Mouse (Mus musculus) intestine, embryonic 15.5 days (tissue): ENCODE measurements around the gene Acad10. TPM values are rescaled to one million over a fixed set of nuclear protein-coding genes. Genes with fewer than 3 reads are reported as not detected.
"Not testable (repeated sequence)": the region's sequence is repeated elsewhere in the genome, so short reads cannot be mapped to it uniquely, and the experiment has no call there.

Source experiments
- ATAC-seq: fragments of 200-750 bp; cut with Nextera tagmentation; 2 replicates; pipeline ENCODE4 v1.8.0; 2017; ENCODE audit warnings: moderate TSS enrichment, moderate library complexity
- H3K27ac ChIP-seq: fragments of 300-500 bp; sonication (generic); 2 replicates; pipeline ENCODE4 v1.5.1; 2015; ENCODE audit warnings: mild to moderate bottlenecking, inconsistent platforms
- H3K27me3 ChIP-seq: fragments of 300-500 bp; sonication (generic); replicated peaks from 2 replicates; pipeline ENCODE4 v1.6.1; 2015; ENCODE audit warnings: inconsistent platforms
- H3K36me3 ChIP-seq: fragments of 300-500 bp; sonication (generic); 2 replicates; pipeline ENCODE4 v1.6.1; 2015; ENCODE audit warnings: inconsistent platforms
- H3K4me1 ChIP-seq: fragments of 300-500 bp; sonication (generic); replicated peaks from 2 replicates; pipeline ENCODE4 v1.6.1; 2015; ENCODE audit warnings: inconsistent platforms
- H3K4me2 ChIP-seq: fragments of 300-500 bp; sonication (generic); replicated peaks from 2 replicates; pipeline ENCODE4 v1.6.1; 2015; ENCODE audit warnings: mild to moderate bottlenecking, inconsistent platforms
- H3K4me3 ChIP-seq: fragments of 300-500 bp; sonication (generic); replicated peaks from 2 replicates; pipeline ENCODE4 v1.5.1; 2015; ENCODE audit warnings: inconsistent platforms
- H3K9ac ChIP-seq: fragments of 300-500 bp; sonication (generic); 2 replicates; pipeline ENCODE4 v1.6.1; 2015; ENCODE audit warnings: inconsistent platforms
- H3K9me3 ChIP-seq: fragments of 300-500 bp; sonication (generic); 2 replicates; pipeline ENCODE4 v1.6.1; 2016; ENCODE audit warnings: inconsistent platforms
- WGBS: fragments of 180-500 bp; shearing (Covaris S2); methylation state at CpG from one replicate; pipeline ENCODE4 v1.1.7; 2015; 5-methylcytosine and 5-hydroxymethylcytosine counted together
- polyA plus RNA-seq: library from polyadenylated mRNA; unstranded; fragments of >200 nt; fragmentation: Nextera tagmentation; extraction: Ambion mirVana; gene quantifications from 2 replicates; pipeline ENCODE4 v1.2.1, GENCODE M21; 2015

Gene Acad10
- polyA plus RNA-seq, 1 experiment from 2014 or later, result 4.6 TPM

DNA sequence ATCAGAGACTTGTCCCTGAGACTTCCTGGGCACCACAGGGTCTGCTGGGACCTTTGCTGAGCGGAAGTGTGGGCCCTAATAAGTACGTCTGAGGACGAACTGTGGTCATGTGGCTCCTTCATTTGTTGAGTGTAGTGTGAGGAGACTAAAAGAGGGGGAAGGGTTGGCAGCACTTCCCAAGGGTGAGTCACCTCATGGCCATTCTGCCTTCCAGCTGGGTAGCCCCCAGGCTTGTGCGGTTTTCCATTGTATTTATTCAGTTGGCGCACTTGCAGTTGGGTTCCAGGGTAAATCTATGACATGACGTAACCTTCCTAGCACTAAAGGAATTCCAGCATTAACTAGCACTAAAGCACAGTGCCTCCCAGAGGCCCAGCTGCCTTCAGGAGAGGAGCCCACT is 25.2 kb upstream of the Acad10 start:
- H3K9me3 ChIP-seq, result no peaks in the 10 kb centered on the region
- H3K27me3 ChIP-seq, result no peaks in the 10 kb centered on the region
- ATAC-seq, result no peak
- H3K4me1 ChIP-seq, result 0 out of 2 replicates have a peak, but pooled peaks cover 2% of the 10 kb centered on the region
- H3K9ac ChIP-seq, result no peak overlapping the region
- WGBS, result 98% methylated on average over 6 of the region's 6 CpGs
- H3K4me2 ChIP-seq, result no peak overlapping the region
- peaks cover 29% of the 10 kb centered on the region for H3K36me3 ChIP-seq
- H3K27ac ChIP-seq, result no peak overlapping the region
- no peak overlapping the region for H3K4me3 ChIP-seq

DNA sequence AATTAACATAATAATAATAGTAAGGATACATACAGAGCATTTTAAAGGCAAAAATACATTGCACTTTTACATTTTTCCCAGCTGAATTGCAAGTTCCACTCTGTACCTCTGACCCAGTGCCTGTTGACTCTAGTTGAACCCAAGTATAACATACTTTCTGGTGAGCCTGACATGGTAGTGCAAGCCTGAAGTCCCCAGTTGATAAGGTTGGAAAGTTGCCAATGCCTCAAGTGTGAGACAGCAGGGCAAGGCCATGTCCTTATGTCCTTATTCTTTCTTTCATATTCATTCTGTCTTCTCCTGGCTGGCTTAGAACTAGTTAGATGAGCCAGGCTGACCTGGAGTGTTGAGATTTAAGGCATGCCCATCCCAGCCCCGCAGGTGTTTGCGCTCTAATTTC is 21.9 kb upstream of the Acad10 start:
- Histone ChIP-seq H3K27ac (no peak overlapping the region), H3K4me2 (no peak overlapping the region), H3K27me3 (no peaks in the 10 kb centered on the region), H3K9ac (no peak overlapping the region), H3K9me3 (no peaks in the 10 kb centered on the region), H3K4me3 (no peak overlapping the region), H3K36me3 (peaks cover 41% of the 10 kb centered on the region), H3K4me1 (no peaks in the 10 kb centered on the region)
- ATAC-seq, result no peak
- WGBS, result 91% methylated on average over 2 of the region's 2 CpGs

DNA sequence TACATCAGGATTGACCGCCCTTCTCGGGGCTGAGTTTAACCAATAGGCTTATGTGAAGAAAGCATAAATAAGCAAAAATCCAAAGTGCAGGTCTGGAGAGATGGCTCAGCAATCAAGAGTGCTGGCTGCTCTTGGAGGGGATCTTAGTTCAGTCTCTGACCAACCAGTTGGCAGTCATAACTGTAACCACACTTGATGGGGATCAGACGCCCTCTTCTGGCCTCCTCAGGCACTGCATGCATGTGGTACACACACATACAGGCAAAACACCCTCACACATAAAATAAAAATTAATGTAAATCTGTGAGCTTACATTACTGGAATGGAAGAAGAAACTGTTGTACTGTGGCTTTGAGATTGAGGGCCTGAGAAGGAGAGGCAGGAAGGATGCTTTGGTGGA is 10.1 kb upstream of the Acad10 start:
- Histone ChIP-seq H3K4me1 (no peaks in the 10 kb centered on the region), H3K4me3 (no peak overlapping the region), H3K36me3 (0 out of 2 replicates have a peak, but pooled peaks cover 18% of the 10 kb centered on the region), H3K27me3 (no peaks in the 10 kb centered on the region), H3K4me2 (no peak overlapping the region), H3K9ac (no peak overlapping the region), H3K9me3 (no peaks in the 10 kb centered on the region), H3K27ac (no peak overlapping the region)
- no peak for ATAC-seq
- WGBS, result 81% methylated on average over 3 of the region's 3 CpGs

DNA sequence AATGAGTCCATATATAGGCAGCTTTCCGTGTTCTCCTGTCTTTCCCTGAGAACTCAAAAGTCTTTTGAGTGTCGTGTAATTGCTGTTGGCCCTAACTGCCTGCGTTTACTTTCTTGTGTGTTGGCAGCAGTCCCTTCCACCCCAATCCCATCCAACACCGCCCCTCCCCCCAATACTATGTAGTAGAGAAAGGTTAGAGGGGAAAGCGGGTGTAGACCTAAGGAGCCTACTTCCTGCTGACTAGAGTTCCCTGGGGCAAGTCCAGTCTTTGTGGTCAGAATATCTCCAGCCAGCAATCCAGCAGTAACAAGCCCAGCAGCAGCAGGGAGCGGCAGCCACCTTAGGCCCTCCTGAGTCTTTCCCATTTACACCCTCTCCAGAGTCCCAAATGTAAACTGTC is 8.1 kb upstream of the Acad10 start:
- Histone ChIP-seq H3K36me3 (peaks cover 16% of the 10 kb centered on the region), H3K27ac (no peak overlapping the region), H3K4me3 (no peak overlapping the region), H3K27me3 (no peaks in the 10 kb centered on the region), H3K9me3 (no peaks in the 10 kb centered on the region), H3K4me1 (no peaks in the 10 kb centered on the region), H3K4me2 (no peak overlapping the region), H3K9ac (no peak overlapping the region)
- ATAC-seq, result no peak
- WGBS, result 69% methylated on average over 6 of the region's 6 CpGs

DNA sequence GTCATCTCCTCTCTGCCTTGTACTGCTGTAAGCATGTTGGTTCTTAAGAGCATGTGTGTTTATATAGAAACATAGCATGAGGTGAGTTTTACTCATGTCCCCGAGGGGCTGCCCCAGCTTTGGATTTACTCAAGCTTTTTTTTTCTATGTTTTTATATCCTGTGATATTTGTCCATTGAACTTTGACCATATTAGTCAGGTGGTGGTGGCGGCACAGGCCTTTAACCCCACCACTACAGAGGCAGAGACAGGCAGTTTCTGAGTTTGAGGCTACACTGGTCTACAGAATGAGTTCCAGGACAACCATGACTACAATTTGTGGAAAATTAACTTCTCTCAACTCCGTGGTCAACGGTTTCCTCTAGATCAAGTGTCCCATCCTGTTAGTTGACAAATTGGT is 6.8 kb upstream of the Acad10 start:
- no peak for ATAC-seq

DNA sequence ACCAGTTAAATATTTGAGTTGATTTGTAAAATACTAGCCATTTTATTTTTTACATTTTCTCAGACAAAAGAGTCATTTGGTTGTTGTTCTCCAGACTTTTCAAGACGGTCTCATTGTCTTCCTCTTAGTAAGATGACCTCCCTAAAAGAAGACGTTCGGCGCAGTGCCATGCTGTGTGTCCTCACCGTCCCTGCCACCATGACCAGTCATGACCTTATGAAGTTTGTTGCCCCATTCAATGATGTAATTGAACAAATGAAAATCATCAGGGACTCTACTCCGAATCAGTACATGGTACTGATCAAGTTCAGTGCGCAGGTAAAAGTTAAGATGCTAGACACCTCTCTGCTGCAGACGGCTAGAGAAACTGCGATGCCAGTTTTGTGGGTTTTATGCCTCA is 4.7 kb upstream of the Acad10 start:
- 95% methylated on average over 9 of the region's 9 CpGs for WGBS
- H3K4me1 ChIP-seq, result peaks cover 9% of the 10 kb centered on the region
- H3K4me3 ChIP-seq, result no peak overlapping the region
- no peaks in the 10 kb centered on the region for H3K9me3 ChIP-seq
- no peak overlapping the region for H3K9ac ChIP-seq
- no peak overlapping the region for H3K4me2 ChIP-seq
- peaks cover 6% of the 10 kb centered on the region for H3K36me3 ChIP-seq
- H3K27ac ChIP-seq, result no peak overlapping the region
- no peaks in the 10 kb centered on the region for H3K27me3 ChIP-seq
- no peak for ATAC-seq

More for the DNA sequence above, 6.8 kb upstream of the Acad10 start:
- Histone ChIP-seq H3K27me3 (no peaks in the 10 kb centered on the region), H3K36me3 (peaks cover 10% of the 10 kb centered on the region), H3K9me3 (no peaks in the 10 kb centered on the region), H3K4me2 (no peak overlapping the region), H3K9ac (no peak overlapping the region), H3K27ac (no peak overlapping the region), H3K4me1 (no peaks in the 10 kb centered on the region), H3K4me3 (no peak overlapping the region)
- WGBS, result 83% methylated on average over 4 of the region's 4 CpGs

DNA sequence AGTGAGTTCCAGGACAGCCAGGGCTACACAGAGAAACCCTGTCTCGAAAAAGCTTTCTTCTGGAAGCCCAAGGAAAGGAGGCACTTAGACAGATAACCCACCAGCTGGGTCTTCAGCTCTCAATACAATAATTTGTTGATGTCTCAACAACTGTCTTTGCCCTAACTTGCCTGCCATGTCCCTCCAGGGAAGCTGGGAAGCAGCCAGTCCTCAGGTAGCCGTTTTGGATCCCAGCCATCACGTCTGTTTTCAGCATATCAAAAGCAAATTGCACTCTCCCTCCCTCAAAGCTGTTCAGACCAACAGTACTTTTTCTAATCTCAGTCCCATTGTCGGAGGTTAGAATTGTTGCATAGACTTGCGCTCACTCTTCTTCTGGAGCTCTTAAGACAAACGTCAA is 3.8 kb upstream of the Acad10 start:
- no peak overlapping the region for H3K27ac ChIP-seq
- H3K4me1 ChIP-seq, result peaks cover 9% of the 10 kb centered on the region
- H3K9ac ChIP-seq, result no peak overlapping the region
- no peak overlapping the region for H3K4me3 ChIP-seq
- H3K4me2 ChIP-seq, result no peak overlapping the region
- no peaks in the 10 kb centered on the region for H3K9me3 ChIP-seq
- 91% methylated on average over 6 of the region's 6 CpGs for WGBS
- H3K27me3 ChIP-seq, result no peaks in the 10 kb centered on the region
- H3K36me3 ChIP-seq, result peaks cover 5% of the 10 kb centered on the region
- ATAC-seq, result no peak

DNA sequence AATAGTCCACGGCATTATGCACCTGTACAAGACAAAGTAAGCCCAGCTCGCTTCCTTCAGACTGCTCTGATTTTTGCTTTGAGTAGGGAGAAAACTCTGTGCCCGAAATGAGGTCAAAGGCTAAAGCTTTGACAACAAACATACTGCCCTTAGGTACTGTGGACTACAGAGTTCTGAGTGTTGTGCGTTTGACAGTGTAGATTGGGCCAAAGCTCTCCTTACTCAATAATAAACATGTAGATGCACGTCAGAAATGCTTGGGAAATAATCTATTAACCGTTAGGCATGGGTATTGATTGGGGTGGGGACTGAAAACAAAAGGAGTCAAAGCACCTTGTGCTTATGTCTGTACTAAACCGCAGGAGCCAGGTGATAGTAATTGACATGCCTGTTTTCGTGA is 3.1 kb upstream of the Acad10 start:
- H3K9me3 ChIP-seq, result no peaks in the 10 kb centered on the region
- H3K9ac ChIP-seq, result no peak overlapping the region
- H3K4me2 ChIP-seq, result no peak overlapping the region
- no peaks in the 10 kb centered on the region for H3K27me3 ChIP-seq
- no peak overlapping the region for H3K27ac ChIP-seq
- H3K4me3 ChIP-seq, result no peak overlapping the region
- ATAC-seq, result no peak
- WGBS, result 88% methylated on average over 8 of the region's 8 CpGs
- peaks cover 9% of the 10 kb centered on the region for H3K4me1 ChIP-seq
- peaks cover 3% of the 10 kb centered on the region for H3K36me3 ChIP-seq

DNA sequence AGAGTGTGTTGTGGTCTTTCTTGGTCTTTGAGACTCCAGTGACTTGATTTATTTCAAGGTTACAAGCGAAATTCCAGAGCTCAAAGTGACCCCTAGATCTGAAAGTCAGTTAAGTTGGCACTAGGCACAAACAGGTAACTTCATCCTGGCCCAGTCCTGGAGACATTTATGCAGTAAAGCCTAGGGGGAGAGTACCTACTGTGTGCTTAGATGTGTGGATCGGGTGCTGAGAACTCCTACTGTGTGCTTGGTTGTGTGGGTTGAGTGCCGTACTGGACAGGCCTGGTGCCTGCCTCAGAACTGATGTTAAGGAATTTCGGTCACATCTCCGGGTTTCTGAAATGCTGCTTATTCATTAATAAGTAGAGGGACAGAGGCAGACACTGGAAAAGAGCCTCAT is 1.2 kb upstream of the Acad10 start:
- peaks cover 9% of the 10 kb centered on the region for H3K4me1 ChIP-seq
- no peaks in the 10 kb centered on the region for H3K27me3 ChIP-seq
- H3K27ac ChIP-seq, result no peak overlapping the region
- H3K4me2 ChIP-seq, result peak overlapping the region; percentile 83
- H3K36me3 ChIP-seq, result peaks cover 3% of the 10 kb centered on the region
- WGBS, result 84% methylated on average over 5 of the region's 5 CpGs
- H3K9ac ChIP-seq, result peak overlapping the region; percentile 89
- H3K9me3 ChIP-seq, result no peaks in the 10 kb centered on the region
- no peak for ATAC-seq
- H3K4me3 ChIP-seq, result peak overlapping the region; percentile 98

DNA sequence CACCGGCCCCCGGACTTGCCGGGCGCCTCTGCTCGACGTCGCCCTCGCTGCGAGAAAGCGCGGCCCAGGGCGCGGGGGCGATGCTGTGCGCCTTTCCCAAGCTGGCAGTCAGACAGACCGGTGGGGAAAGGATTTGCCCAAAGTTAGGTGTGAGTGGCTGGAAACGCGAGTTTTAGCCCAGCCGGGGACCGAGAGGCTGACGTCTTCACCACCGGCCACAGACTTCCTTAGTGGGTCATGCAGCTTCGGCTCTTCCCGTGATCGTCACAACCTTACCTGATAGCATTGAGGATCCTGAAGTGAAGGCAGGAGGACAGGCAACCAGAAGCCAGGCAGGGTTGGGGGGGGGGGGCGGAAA is 562 bp upstream of the Acad10 start:
- Histone ChIP-seq H3K27me3 (no peaks in the 10 kb centered on the region), H3K36me3 (peaks cover 3% of the 10 kb centered on the region), H3K4me2 (peak overlapping the region; percentile 83), H3K4me1 (peaks cover 9% of the 10 kb centered on the region), H3K9ac (peak overlapping the region; percentile 89), H3K4me3 (peak overlapping the region; percentile 98), H3K27ac (peak overlapping the region; percentile 51; the same call in 1 of the 2 replicates), H3K9me3 (no peaks in the 10 kb centered on the region)
- peak; percentile 32 for ATAC-seq
- WGBS, result under 1% methylated on average over 26 of the region's 26 CpGs

DNA sequence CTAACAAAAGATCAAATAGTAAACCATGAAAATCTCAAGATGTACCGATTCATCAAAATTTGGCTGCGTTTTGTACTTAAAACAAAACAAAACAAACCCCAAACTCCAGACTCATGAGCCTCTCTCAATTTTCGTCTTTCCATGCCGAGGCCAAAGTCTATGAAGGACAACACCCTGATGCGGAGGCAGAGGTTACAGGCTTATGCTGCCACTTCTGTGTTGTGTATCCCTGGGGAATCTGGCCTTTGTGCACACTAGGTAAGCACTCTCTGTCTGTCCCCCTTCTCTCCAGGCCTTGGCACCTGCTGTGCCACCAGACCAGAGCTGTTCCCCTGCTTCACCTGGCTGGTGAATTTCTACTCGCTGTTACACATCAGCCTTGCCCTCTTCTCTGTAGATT is 2.7 kb downstream of the Acad10 start:
- H3K9ac ChIP-seq, H3K4me1 ChIP-seq, H3K4me3 ChIP-seq, H3K27me3 ChIP-seq, H3K27ac ChIP-seq, ATAC-seq, H3K4me2 ChIP-seq, H3K9me3 ChIP-seq, H3K36me3 ChIP-seq: not testable (repeated sequence)
- 86% methylated on average over 6 of the region's 6 CpGs for WGBS

DNA sequence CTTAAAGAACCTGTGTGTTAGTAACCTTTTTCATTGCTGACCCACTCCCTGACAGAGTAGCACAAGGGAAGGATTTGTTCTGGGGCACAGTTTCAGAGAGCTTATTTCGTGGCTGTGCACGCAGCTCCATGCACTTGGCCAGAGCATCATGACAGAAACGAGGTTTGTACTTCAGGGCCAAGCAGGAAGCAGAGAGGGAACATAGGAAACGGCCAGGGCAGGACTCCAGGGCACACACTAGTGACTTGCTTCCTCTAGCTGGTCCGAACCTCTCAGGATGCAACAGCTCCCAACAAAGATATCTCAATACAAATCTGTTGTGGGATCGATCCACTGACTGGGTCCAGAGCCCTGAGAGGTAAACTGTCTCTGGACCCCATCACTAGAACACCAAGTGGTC is 3.4 kb downstream of the Acad10 start:
- H3K9ac ChIP-seq, H3K4me2 ChIP-seq, H3K36me3 ChIP-seq, H3K27ac ChIP-seq, H3K9me3 ChIP-seq, H3K27me3 ChIP-seq, H3K4me3 ChIP-seq, H3K4me1 ChIP-seq, ATAC-seq: not testable (repeated sequence)
- WGBS, result 76% methylated on average over 6 of the region's 6 CpGs

DNA sequence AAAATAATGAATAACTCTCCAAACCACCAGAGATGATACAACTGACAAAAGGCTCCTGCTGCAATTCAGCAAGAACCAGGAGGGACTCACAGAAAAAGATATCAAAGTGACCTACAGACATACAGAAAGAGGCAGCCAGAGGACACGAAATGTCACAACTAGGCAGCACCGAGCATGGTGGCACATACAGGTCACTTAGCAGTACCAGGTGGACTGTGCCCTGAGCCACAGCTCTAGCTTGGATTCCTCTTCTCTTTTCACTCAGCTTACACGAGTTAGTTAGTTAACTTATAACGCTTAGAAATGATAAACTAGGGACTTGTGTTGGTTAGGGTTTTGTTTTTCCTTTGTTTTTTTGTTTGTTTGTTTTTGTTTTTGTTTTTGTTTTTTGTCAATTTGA is 5.8 kb downstream of the Acad10 start:
- no peak overlapping the region for H3K9ac ChIP-seq
- no peak for ATAC-seq
- WGBS, result 77% methylated on average over 4 of the region's 4 CpGs

DNA sequence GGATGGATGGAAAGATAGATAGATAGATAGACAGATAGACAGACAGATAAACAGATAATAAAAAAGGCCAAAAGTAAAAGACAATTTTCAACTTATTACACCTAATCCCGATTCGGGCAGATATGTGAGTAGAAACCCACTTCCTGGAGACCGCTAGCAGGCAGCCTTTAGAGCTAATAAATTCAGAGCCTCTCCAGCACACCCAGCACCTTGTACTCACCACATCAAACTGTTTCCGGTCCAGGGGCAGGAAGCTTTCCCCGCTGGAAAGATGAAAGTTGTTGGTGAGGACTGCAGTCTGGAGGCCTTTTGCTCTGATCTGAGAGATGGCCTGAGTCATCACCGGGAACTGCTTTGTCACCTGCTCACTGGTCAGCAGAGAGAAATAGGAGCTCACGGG is 11.2 kb downstream of the Acad10 start:
- Histone ChIP-seq H3K4me1 (no peaks in the 10 kb centered on the region), H3K4me3 (no peak overlapping the region), H3K9ac (no peak overlapping the region), H3K4me2 (no peak overlapping the region), H3K27ac (no peak overlapping the region), H3K27me3 (no peaks in the 10 kb centered on the region), H3K36me3 (no peaks in the 10 kb centered on the region), H3K9me3 (no peaks in the 10 kb centered on the region)
- 71% methylated on average over 7 of the region's 7 CpGs for WGBS
- no peak for ATAC-seq

More for the DNA sequence above, 5.8 kb downstream of the Acad10 start:
- Histone ChIP-seq H3K27ac (no peak overlapping the region), H3K4me3 (no peak overlapping the region), H3K4me1 (no peaks in the 10 kb centered on the region), H3K9me3 (no peaks in the 10 kb centered on the region), H3K36me3 (no peaks in the 10 kb centered on the region), H3K4me2 (no peak overlapping the region), H3K27me3 (no peaks in the 10 kb centered on the region)
